Mouse (Mus musculus): ENCODE measurements around the gene Hps6. TPM values are rescaled to one million over a fixed set of nuclear protein-coding genes. Genes with fewer than 3 reads are reported as not detected.
A peak's percentile ranks its signal among the peaks of the same experiment; 100 is the strongest.

Gene Hps6
- polyA plus RNA-seq, 1 experiment, result 12.0 TPM

GRCm38 (mm10) chr19:46014572-46015178 lies 11.4 kb downstream of the Hps6 start:
- H3K79me2 ChIP-seq (ENCODE audit: control insufficient read depth, insufficient read depth), result no peaks in the 10 kb centered on the region
- H3ac ChIP-seq (ENCODE audit: control insufficient read depth, insufficient read length), result no peak overlapping the region
- TF ChIP-seq REST (IDR thresholded peaks at IDR 0.05; ENCODE audit: insufficient read depth, insufficient read length) (no peak), POLR2A (IDR thresholded peaks at IDR 0.05; ENCODE audit: insufficient read length, low read depth) (no peak), POLR2AphosphoS2 (IDR thresholded peaks at IDR 0.05; ENCODE audit: insufficient read length, low read depth) (no peak), TCF3 (IDR thresholded peaks at IDR 0.05; ENCODE audit: insufficient read length, low read depth) (no peak), MYOD1 (IDR thresholded peaks at IDR 0.05; ENCODE audit: control insufficient read depth in 1 of 3, insufficient read length in 2 of 3, low read depth in 2 of 3) (no peak)
- H3K4me2 ChIP-seq (ENCODE audit: low read depth), result peak overlapping the region; percentile 33
- H3K27me3 ChIP-seq (ENCODE audit: control insufficient read depth, insufficient read depth, insufficient read length), result no peaks in the 10 kb centered on the region
- no peak overlapping the region for H3K4me3 ChIP-seq
- H3K36me3 ChIP-seq (ENCODE audit: control insufficient read depth, insufficient read depth), result no peaks in the 10 kb centered on the region

- H3K36me3 ChIP-seq (ENCODE audit: control insufficient read depth, insufficient read depth), result no peaks in the 10 kb centered on the region
- TF ChIP-seq E2F4 (IDR thresholded peaks at IDR 0.05; ENCODE audit: insufficient read depth) (no peak), MYOG (IDR thresholded peaks at IDR 0.05; ENCODE audit: control insufficient read depth in 1 of 3, insufficient read depth in 1 of 3, insufficient read length in 2 of 3, low read depth in 2 of 3) (no peak), MAX (IDR thresholded peaks at IDR 0.05; ENCODE audit: low read depth) (no peak)
- H3K4me3 ChIP-seq, result no peak overlapping the region
- no peaks in the 10 kb centered on the region for H3K27me3 ChIP-seq (ENCODE audit: control insufficient read depth, insufficient read depth, insufficient read length)
- no peak overlapping the region for H3ac ChIP-seq (ENCODE audit: control insufficient read depth, insufficient read length)
- no peaks in the 10 kb centered on the region for H3K79me2 ChIP-seq (ENCODE audit: control insufficient read depth, insufficient read depth)
- H3K4me2 ChIP-seq (ENCODE audit: low read depth), result no peak overlapping the region
Observed at GRCm38 (mm10) chr19:46016023-46016422, 12.7 kb downstream of the Hps6 start.

- Histone ChIP-seq H3ac (ENCODE audit: control insufficient read depth, insufficient read length) (no peak overlapping the region), H3K79me2 (ENCODE audit: control insufficient read depth, insufficient read depth) (no peaks in the 10 kb centered on the region), H3K4me3 (no peak overlapping the region), H3K27me3 (ENCODE audit: control insufficient read depth, insufficient read depth, insufficient read length) (no peaks in the 10 kb centered on the region), H3K4me2 (ENCODE audit: low read depth) (no peak overlapping the region), H3K36me3 (ENCODE audit: control insufficient read depth, insufficient read depth) (no peaks in the 10 kb centered on the region)
- TF ChIP-seq TCF3 (IDR thresholded peaks at IDR 0.05; ENCODE audit: insufficient read length, low read depth), result no peak
- TF ChIP-seq REST (IDR thresholded peaks at IDR 0.05; ENCODE audit: insufficient read depth, insufficient read length), result no peak
- TF ChIP-seq CEBPB (IDR thresholded peaks at IDR 0.05; ENCODE audit: insufficient read depth, poor library complexity, severe bottlenecking), result no peak
Observed at GRCm38 (mm10) chr19:46024959-46025358, 21.7 kb downstream of the Hps6 start.

GRCm38 (mm10) chr19:46026567-46026966 lies 23.3 kb downstream of the Hps6 start:
- H3K4me2 ChIP-seq (ENCODE audit: low read depth), result no peak overlapping the region
- no peaks in the 10 kb centered on the region for H3K79me2 ChIP-seq (ENCODE audit: control insufficient read depth, insufficient read depth)

GRCm38 (mm10) chr19:46028747-46029320 lies 25.5 kb downstream of the Hps6 start:
- Histone ChIP-seq H3ac (ENCODE audit: control insufficient read depth, insufficient read length) (no peak overlapping the region), H3K36me3 (ENCODE audit: control insufficient read depth, insufficient read depth) (peaks cover 6% of the 10 kb centered on the region), H3K4me2 (ENCODE audit: low read depth) (no peak overlapping the region), H3K27me3 (ENCODE audit: control insufficient read depth, insufficient read depth, insufficient read length) (no peaks in the 10 kb centered on the region), H3K4me3 (no peak overlapping the region), H3K79me2 (ENCODE audit: control insufficient read depth, insufficient read depth) (no peaks in the 10 kb centered on the region)
- no peak for TF ChIP-seq POLR2AphosphoS2 (IDR thresholded peaks at IDR 0.05; ENCODE audit: insufficient read length, low read depth)
- TF ChIP-seq USF1 (IDR thresholded peaks at IDR 0.05; ENCODE audit: low read depth), result no peak
- TF ChIP-seq MYOG (IDR thresholded peaks at IDR 0.05; ENCODE audit: control insufficient read depth in 1 of 3, insufficient read depth in 1 of 3, insufficient read length in 2 of 3, low read depth in 2 of 3), result no peak
- no peak for TF ChIP-seq SRF (IDR thresholded peaks at IDR 0.05; ENCODE audit: control insufficient read depth, insufficient read length, low read depth)
- TF ChIP-seq REST (IDR thresholded peaks at IDR 0.05; ENCODE audit: insufficient read depth, insufficient read length), result no peak
- no peak for TF ChIP-seq TCF3 (IDR thresholded peaks at IDR 0.05; ENCODE audit: insufficient read length, low read depth)
- no peak for TF ChIP-seq TCF12 (IDR thresholded peaks at IDR 0.05; ENCODE audit: insufficient read depth, poor library complexity, severe bottlenecking)

More at GRCm38 (mm10) chr19:46026567-46026966, 23.3 kb downstream of the Hps6 start:
- H3K27me3 ChIP-seq (ENCODE audit: control insufficient read depth, insufficient read depth, insufficient read length), result no peaks in the 10 kb centered on the region
- no peak overlapping the region for H3ac ChIP-seq (ENCODE audit: control insufficient read depth, insufficient read length)
- TF ChIP-seq CEBPB (IDR thresholded peaks at IDR 0.05; ENCODE audit: insufficient read depth, poor library complexity, severe bottlenecking) (no peak), USF1 (IDR thresholded peaks at IDR 0.05; ENCODE audit: low read depth) (no peak), E2F4 (IDR thresholded peaks at IDR 0.05; ENCODE audit: insufficient read depth) (no peak), MYOG (IDR thresholded peaks at IDR 0.05; ENCODE audit: control insufficient read depth in 1 of 3, insufficient read depth in 1 of 3, insufficient read length in 2 of 3, low read depth in 2 of 3) (no peak), TCF12 (IDR thresholded peaks at IDR 0.05; ENCODE audit: insufficient read depth, poor library complexity, severe bottlenecking) (no peak), MYOD1 (IDR thresholded peaks at IDR 0.05; ENCODE audit: control insufficient read depth in 1 of 3, insufficient read length in 2 of 3, low read depth in 2 of 3) (no peak), TCF3 (IDR thresholded peaks at IDR 0.05; ENCODE audit: insufficient read length, low read depth) (no peak), SRF (IDR thresholded peaks at IDR 0.05; ENCODE audit: control insufficient read depth, insufficient read length, low read depth) (no peak), POLR2AphosphoS2 (IDR thresholded peaks at IDR 0.05; ENCODE audit: insufficient read length, low read depth) (no peak), POLR2A (IDR thresholded peaks at IDR 0.05; ENCODE audit: insufficient read length, low read depth) (no peak), MAX (IDR thresholded peaks at IDR 0.05; ENCODE audit: low read depth) (no peak), REST (IDR thresholded peaks at IDR 0.05; ENCODE audit: insufficient read depth, insufficient read length) (no peak)
- no peaks in the 10 kb centered on the region for H3K36me3 ChIP-seq (ENCODE audit: control insufficient read depth, insufficient read depth)
- no peak overlapping the region for H3K4me3 ChIP-seq
